Mouse (Mus musculus) lung, adult 18-20 months (tissue): ENCODE measurements around the gene Acot13.
"Not testable (repeated sequence)": the region's sequence is repeated elsewhere in the genome, so short reads cannot be mapped to it uniquely, and the experiment has no call there.

Experiments
- DNase-seq, 2 experiments: peaks; one replicate each; pipeline ENCODE4 v3.0.0; 2022; ENCODE audit warnings: mixed read lengths in 2 of 2

Gene Acot13

GRCm38 (mm10) chr13:24831353-24832130 lies at the start of gene Acot13, which contains the start of gene Tdp2:
Gene Acot13, minus strand, starts transcription at chr13:24831540.
Gene Tdp2, plus strand, starts transcription at chr13:24831679.
- peak; percentile 93 to 95 for DNase-seq

DNA sequence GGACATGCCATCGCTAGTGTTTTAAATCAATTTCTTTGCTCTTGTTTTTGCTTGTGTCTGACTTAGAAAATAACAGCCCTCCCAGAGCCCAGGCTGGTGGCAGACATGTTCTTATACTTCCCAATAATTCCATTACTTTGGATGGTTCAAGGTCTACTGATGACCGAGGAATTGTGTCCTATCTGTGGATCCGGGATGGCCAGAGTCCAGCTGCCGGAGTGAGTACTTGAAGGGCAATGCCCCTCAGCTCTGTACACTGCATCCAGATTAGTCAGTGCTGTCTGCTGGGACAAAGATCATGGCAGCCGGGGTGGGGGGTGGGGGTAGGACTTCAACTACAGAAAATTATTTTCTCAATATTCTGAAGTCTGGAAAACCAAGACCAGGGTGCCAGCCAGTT lies 49.4 kb upstream of the Acot13 start:
- no peak for DNase-seq

GRCm38 (mm10) chr13:24880208-24880607 lies 48.9 kb upstream of the Acot13 start:
- no peak for DNase-seq

DNA sequence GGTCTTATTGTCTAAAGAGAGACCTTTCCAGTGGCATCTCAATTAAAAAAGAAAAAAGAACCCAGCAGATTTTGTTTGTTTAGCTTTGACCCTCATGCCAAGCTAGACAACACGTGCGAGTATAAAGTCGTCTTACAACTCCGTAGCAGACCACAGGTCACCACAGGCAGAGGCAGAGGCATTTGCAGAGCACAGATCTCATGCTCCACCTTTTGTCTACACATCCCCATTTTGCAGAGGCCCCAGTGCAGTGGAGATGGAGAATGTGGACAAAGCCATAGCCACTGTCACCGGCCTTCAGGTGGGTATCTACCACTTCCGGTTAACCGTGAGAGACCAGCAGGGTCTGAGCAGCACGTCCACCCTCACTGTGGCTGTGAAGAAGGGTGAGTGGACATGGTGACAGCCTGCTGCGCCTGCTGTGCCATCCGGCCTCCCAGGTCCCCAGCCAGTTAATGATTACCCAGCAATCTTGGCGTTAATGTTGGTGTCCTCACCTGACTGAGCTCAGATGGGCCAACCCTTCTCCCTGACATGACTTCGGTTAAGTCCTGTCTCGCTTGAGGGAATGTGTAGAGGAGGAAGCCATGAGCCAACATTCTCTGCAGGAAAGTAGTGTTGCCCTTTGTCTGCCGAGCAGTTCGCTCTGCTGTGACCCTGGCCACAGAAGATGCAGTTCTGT lies 48.2 kb upstream of the Acot13 start:
- DNase-seq, result no peak

- no peak for DNase-seq
Observed at GRCm38 (mm10) chr13:24868233-24868632, 36.9 kb upstream of the Acot13 start.

DNA sequence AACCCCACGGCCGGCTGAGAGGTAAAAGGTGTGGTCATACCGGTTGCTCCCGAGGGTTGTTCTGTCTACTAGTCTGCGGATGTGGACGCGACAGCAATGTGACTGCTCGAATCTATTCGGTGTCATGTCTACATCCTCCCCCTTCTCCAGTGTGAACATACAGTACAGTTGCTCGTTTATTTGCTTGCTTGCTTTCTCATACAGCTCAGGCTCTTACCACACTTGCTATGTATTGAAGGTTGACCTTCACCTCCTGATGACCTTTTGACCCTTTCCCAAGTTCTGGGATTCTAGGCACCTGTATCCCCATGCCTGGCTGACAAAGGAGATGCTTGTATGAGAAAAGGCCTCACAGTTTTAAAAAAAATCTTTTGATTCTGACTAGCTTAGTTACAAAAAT lies 36.4 kb upstream of the Acot13 start:
- DNase-seq, result no peak

- DNase-seq, result no peak
Observed at GRCm38 (mm10) chr13:24866430-24867402, 35.4 kb upstream of the Acot13 start.

DNA sequence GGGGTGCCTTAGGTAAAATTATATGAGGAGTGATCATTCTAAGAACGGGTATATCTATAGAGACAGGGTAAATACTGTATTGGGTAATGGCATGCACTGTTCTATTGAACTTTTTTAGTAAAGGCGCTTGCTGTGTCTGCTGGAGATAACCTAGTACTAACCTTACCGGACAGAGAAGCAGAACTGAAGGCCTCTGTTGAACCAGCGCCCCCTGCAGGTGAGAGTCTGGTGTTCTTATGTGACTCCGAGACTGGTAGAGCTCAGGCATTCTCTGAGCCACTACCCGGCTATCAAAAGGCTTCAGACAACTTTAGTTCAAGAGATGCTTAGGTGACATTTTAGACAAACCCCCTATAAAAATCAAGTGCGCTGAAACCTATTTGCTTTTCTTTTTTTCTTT lies 31.2 kb upstream of the Acot13 start:
- DNase-seq, result peak; percentile 44 to 58

DNA sequence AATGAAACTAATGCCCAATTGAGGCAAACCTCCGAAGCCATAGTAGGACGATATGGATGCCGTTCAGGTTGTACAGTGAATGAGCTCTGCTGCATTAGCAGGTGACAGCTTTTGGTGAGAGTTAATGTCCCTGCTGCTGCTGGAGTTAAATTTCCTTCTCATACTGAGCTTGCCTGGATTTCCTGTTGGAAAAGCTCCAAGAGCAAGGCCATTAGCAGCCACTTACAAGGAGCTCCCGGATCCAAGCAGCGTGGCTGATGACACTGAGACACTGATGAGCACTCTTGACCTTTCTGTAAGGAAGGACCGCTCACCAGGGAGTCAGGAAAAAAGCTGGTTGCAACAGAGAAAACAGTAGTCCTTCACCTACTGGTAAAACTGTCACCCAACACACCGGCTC lies 30.7 kb upstream of the Acot13 start:
- DNase-seq, result peak in 1 of 2 experiments; percentile 10

DNA sequence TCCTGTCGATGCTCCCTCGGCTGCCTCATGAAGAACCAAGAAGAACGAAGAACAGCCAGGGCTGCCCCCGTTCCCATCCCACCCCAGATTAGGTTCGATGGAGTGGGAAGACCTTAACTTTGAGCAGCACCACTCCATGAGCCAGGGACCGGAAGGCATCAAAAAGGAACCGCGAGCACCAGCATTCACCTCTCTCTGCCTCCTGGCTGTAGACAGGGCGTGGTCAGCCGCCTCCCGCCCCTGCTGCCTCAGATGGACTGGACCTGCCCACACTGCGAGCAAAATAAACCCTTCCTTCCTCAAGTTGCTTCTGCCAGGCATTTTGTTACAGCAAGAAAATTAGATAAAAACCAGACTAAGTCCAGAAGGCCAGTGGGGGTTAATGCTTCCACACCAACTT lies 29.7 kb upstream of the Acot13 start:
- no peak for DNase-seq

GRCm38 (mm10) chr13:24859115-24859514 lies 27.8 kb upstream of the Acot13 start:
- no peak for DNase-seq

GRCm38 (mm10) chr13:24852570-24852969 lies 21.2 kb upstream of the Acot13 start:
- no peak for DNase-seq

- no peak for DNase-seq
Observed at GRCm38 (mm10) chr13:24851989-24852388, 20.6 kb upstream of the Acot13 start.

DNA sequence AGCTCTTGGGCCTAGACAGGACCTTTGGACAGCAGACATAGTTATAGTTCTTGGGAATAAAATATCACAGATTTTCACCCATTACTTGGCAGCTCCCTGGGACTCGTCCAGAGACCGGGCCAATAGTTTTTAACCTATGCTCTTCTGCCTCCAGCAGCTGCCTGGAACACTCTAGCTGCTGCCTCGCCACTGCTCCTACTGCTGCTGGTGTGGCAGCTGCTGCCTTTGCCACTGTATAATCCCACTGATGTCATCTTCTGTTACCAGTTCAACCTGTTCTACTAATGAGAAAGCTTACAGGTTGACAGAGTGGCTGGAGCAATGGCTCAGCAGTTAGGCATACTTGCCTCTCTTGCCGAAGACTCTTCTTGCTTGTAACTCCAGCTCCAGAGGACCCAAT lies 18.0 kb upstream of the Acot13 start:
- no peak for DNase-seq

- DNase-seq, result peak; percentile 22 to 24
Observed at GRCm38 (mm10) chr13:24844983-24845955, 13.9 kb upstream of the Acot13 start, which contains the start of gene D130043K22Rik. Gene D130043K22Rik, plus strand, starts transcription at chr13:24845135.

- no peak for DNase-seq
Observed at GRCm38 (mm10) chr13:24841702-24842101, 10.4 kb upstream of the Acot13 start.

- no peak for DNase-seq
Observed at GRCm38 (mm10) chr13:24839831-24840230, 8.5 kb upstream of the Acot13 start.

DNA sequence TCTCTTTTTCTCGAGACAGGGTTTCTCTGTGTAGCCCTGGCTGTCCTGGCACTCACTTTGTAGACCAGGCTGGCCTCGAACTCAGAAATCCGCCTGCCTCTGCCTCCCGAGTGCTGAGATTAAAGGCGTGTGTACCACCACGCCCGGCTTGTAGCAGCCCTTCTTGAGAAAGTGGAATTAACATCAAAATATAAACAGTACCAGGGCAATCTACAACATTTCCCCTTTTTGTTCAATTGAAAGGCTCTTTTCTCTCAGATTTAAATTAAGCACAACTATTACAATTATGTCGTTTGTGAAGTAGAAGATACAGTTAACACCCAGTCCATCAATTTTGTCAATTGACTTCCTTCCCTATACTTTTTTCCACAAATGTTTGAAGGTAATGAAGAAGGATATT lies 6.4 kb upstream of the Acot13 start:
- DNase-seq, result not testable (repeated sequence)

DNA sequence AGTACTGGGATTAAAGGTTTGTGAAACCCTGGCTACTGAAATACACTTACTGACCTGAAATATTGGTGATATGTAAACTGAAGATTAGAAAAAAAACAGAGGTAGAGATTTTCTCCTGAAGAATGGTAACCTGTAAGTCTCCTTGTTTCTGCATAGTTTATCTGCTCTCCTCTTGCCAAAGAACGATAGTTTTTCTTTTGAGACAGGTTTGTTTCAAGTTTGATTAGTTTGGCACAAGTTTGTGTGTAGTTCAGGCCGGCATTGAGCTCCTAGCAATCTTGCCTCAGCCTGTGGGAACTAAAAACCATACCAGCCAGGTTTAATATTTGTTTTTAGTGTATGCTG lies 1.4 kb upstream of the Acot13 start:
- DNase-seq, result no peak

GRCm38 (mm10) chr13:24832131-24832810 lies 931 bp upstream of the Acot13 start:
- DNase-seq, result no peak

- no peak for DNase-seq
Observed at GRCm38 (mm10) chr13:24830756-24831352, 486 bp downstream of the Acot13 start.
